Comparison of ENCODE assay signal across 19 mouse cellular contexts in genomic region chr8:126012334-126012733, GRCm38 (mm10). TPM values are rescaled to one million over a fixed set of nuclear protein-coding genes. Genes with fewer than 3 reads are reported as not detected.
DNase-seq lines count a peak whose midpoint lies in the region; TF ChIP-seq lines count a peak whose summit lies in the region.
"Had no signal": no experiment of that assay in that cellular context is flagged by ENCODE, and none has a peak within 500 bp of the region (broad histone marks: within the 10 kb centered on the region; RNA-seq: fewer than 3 reads in every experiment).

No protein-coding gene starts in this region.

- H3K4me3 ChIP-seq in cerebellum, adult 2 months (replicated peaks; ENCODE audit: insufficient read depth, low read depth, low read length), result no peak overlapping the region
- H3K4me3 ChIP-seq: embryonic facial prominence, embryonic 12.5 days; forebrain, embryonic 15.5 days; heart, embryonic 13.5 days; hindbrain, embryonic 12.5 days had no signal

- H3K4me1 ChIP-seq in cerebellum, adult 2 months (ENCODE audit: control insufficient read depth, insufficient read depth, low read length), result peaks cover 62% of the 10 kb centered on the region
- H3K4me1 ChIP-seq: embryonic facial prominence, embryonic 12.5 days; forebrain, embryonic 15.5 days; heart, embryonic 13.5 days; hindbrain, embryonic 12.5 days had no signal

- DNase-seq in cerebellum, adult 11 months, result peak; percentile 82
- peak; percentile 87 to 94 for DNase-seq in cerebellum, adult 2 months
- DNase-seq in cerebellum, postnatal 10 days, result peak; percentile 77 to 82
- no peak for DNase-seq in frontal cortex, postnatal 25 days (ENCODE audit: low spot score in 2 of 2)
- no peak for DNase-seq in urinary bladder, postnatal 10 days (ENCODE audit: low spot score)
- DNase-seq in adipocyte (ENCODE audit: low spot score), result no peak
- DNase-seq: adrenal gland, adult 2 months; adrenal gland, postnatal 36 days; gastrocnemius, postnatal 36 days; heart, adult 11 months; heart, postnatal 36 days; kidney, adult 8-10 months had no signal

- H3K27me3 ChIP-seq in cerebellum, adult 2 months (ENCODE audit: control insufficient read depth, insufficient read depth, low read length), result no peaks in the 10 kb centered on the region
- H3K27me3 ChIP-seq: embryonic facial prominence, embryonic 12.5 days; forebrain, embryonic 15.5 days; heart, embryonic 13.5 days; hindbrain, embryonic 12.5 days; Patski had no signal

- 11% methylated on average over 6 of the region's 6 CpGs for WGBS in cerebellum, adult 2 months

- H3K27ac ChIP-seq in cerebellum, adult 2 months (ENCODE audit: insufficient read depth, low read length), result peak overlapping the region; percentile 93
- H3K27ac ChIP-seq: embryonic facial prominence, embryonic 12.5 days; forebrain, embryonic 15.5 days; heart, embryonic 13.5 days; hindbrain, embryonic 12.5 days had no signal

- TF ChIP-seq CTCF in cerebellum, adult 2 months (IDR thresholded peaks at IDR 0.05; ENCODE audit: borderline replicate concordance, insufficient read depth, low read depth, low read length), result no peak

- 0 out of 2 replicates have a peak, but pooled peaks have one; percentile 23 for TF ChIP-seq POLR2A in cerebellum, adult 2 months (IDR thresholded peaks at IDR 0.05; ENCODE audit: borderline replicate concordance, insufficient read depth, low read length)

RNA-seq across cellular contexts. Expression of gene Kcnk1, which starts 17.4 kb away (rescaled TPM):
- 206 and 213 TPM in 2 replicates for polyA plus RNA-seq in cerebellum, adult 2 months (2012; rRNA removed)
- polyA plus RNA-seq: activated CD4-positive, CD25-positive, alpha-beta regulatory T cell, adult 4 months; inflammation-experienced regulatory T-cells, adult 6 months had no signal

Comparison
In these comparisons a context has a peak if more than half of its experiments do, and no peak if none do; other contexts are left out.
1. DNase-seq: peak in cerebellum, adult 11 months (single experiment), cerebellum, adult 2 months (2 of 2) and cerebellum, postnatal 10 days (2 of 2); none in frontal cortex, postnatal 25 days (0 of 2), urinary bladder, postnatal 10 days (single experiment) and adipocyte (single experiment).